Mouse (Mus musculus): ENCODE measurements around the gene Myo16.

DNA sequence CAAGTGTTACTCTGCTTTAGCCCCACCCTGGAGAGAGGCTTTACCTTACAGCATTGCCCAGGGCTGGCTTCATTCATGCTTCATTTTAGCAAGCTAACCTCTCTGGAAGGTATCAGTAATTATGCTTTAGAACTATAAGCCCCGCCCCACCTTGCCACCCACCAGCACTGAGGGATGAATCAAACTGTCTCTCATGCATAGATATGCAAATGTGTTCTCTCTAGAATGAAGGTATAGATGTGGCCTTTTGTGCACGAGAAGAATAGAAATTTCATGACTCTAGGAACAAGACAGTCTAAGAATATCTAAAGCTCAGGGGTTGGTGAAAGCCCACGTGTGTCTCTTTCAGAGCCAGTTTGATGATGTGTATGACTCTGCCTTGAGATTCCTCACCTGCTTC lies 288.9 kb downstream of the Myo16 start:
- TF ChIP-seq POLR2A (IDR thresholded peaks at IDR 0.05; ENCODE audit: insufficient read depth, low read depth, low read length) (no peak), CTCF (IDR thresholded peaks at IDR 0.05) (no peak), EP300 (IDR thresholded peaks at IDR 0.05; ENCODE audit: insufficient read depth, low read depth, low read length) (no peak)

Measured in heart, adult 2 months (tissue).